Mouse (Mus musculus) ES-Bruce4 (cell line): ENCODE measurements around the gene Zfp523.

Experiments
- CTCF ChIP-seq: IDR thresholded peaks from one replicate; pipeline ENCODE4 v1.8.1; 2011; ENCODE audit warnings: low read depth, low read length
- POLR2A ChIP-seq: IDR thresholded peaks from one replicate; pipeline ENCODE4 v1.8.1; 2011; ENCODE audit warnings: low read length; ENCODE audit not compliant: insufficient read depth

- TF ChIP-seq CTCF: no peak
- TF ChIP-seq POLR2A: no peak
Observed at GRCm38 (mm10) chr17:28170460-28171305, 6.2 kb upstream of the Zfp523 start.
